Mouse (Mus musculus): ENCODE results near the gene Fbf1. TPM values are rescaled to one million over a fixed set of nuclear protein-coding genes. Genes with fewer than 3 reads are reported as not detected.

The Fbf1 gene
- polyA plus RNA-seq, 1 experiment from 2014 or later: 36.8 TPM

DNA sequence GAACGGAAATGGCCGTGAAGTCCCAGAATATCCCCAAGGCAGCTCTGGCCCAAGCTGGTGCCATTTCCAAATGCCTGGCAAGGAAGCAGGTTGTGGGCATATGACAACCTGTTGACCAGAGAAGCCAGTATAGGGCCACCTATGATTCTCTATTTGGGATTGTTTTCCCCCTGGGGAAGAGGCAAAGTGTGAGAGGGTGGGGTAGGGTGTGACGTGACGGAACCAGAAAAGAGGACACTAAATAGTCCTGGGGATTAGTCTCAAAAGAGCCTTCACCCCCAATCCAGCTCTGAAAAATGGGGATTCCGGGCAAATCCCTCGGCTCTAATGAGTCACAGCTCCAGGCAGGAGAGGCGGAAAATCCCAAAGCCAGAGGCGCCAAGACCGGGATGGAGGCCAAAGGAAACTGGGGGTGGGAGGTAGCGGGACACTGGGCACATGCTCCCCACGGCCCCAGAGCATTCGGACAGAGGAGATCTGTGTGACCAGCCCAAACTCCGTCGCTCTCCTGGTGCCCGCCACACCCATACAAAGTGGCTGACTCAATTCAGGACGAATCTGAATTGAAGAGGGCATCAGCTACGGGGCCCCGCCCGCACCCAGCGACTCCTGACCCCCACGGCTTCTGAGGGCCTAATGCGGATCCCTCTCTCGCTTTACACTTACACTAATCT is 59.4 kb downstream of the Fbf1 start:
- Histone ChIP-seq H3K4me2 (replicated peaks; ENCODE audit: low read depth, low read length) (peak overlapping the region; percentile 59), H3K27ac (ENCODE audit: low read depth, low read length) (no peak overlapping the region), H3K4me1 (ENCODE audit: control insufficient read depth, insufficient read depth, low read length) (peaks cover 50% of the 10 kb centered on the region), H3K36me3 (ENCODE audit: control insufficient read depth, insufficient read depth, low read length) (no peaks in the 10 kb centered on the region), H3K4me3 (ENCODE audit: low read length) (peak overlapping the region; percentile 47), H3K27me3 (ENCODE audit: control insufficient read depth, insufficient read depth, low read length) (peaks cover 40% of the 10 kb centered on the region), H3K9me3 (ENCODE audit: control insufficient read depth, low read length) (no peaks in the 10 kb centered on the region), H3K9ac (ENCODE audit: low read depth, low read length) (0 out of 2 replicates have a peak overlapping the region, but pooled peaks have one; percentile 56)
- WGBS: 6% methylated on average over 23 of the region's 23 CpGs
- ATAC-seq (ENCODE audit: low FRiP score, low TSS enrichment): no peak

DNA sequence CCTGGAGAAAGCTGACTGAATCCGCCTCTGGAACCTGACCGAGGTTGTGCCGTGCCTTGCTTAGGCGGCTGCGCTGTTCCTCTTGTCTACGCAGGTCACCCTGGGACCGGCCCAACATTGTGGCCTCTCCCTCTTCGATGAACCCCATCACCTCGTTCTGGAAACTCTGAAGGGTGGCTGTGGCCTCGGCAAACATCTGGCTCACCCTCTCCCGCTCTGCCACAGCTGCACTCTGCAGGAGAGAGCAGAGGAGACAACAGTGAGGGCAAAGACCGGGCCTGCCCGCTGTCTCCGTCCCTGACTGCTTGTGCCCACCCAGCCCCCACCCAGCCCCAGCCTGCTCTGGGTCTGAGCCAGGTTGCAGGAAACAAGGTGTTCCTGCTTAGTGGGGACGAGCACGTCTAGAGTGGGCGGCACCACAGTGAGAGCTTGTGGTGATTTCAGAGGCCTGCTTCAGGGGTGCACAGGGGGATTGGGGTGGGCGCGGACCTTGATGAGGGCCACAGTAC is 60.1 kb downstream of the Fbf1 start:
- no peak; the same call in 1 of the 2 replicates for ATAC-seq (ENCODE audit: low FRiP score, low TSS enrichment)
- WGBS: 17% methylated on average over 19 of the region's 19 CpGs
- H3K27ac ChIP-seq (ENCODE audit: low read depth, low read length): no peak overlapping the region
- peak overlapping the region; percentile 59 for H3K4me2 ChIP-seq (replicated peaks; ENCODE audit: low read depth, low read length)
- H3K4me3 ChIP-seq (ENCODE audit: low read length): peak overlapping the region; percentile 47
- no peaks in the 10 kb centered on the region for H3K9me3 ChIP-seq (ENCODE audit: control insufficient read depth, low read length)
- peaks cover 57% of the 10 kb centered on the region for H3K4me1 ChIP-seq (ENCODE audit: control insufficient read depth, insufficient read depth, low read length)
- peaks cover 40% of the 10 kb centered on the region for H3K27me3 ChIP-seq (ENCODE audit: control insufficient read depth, insufficient read depth, low read length)
- 0 out of 2 replicates have a peak overlapping the region, but pooled peaks have one; percentile 23 for H3K9ac ChIP-seq (ENCODE audit: low read depth, low read length)
- H3K36me3 ChIP-seq (ENCODE audit: control insufficient read depth, insufficient read depth, low read length): no peaks in the 10 kb centered on the region

- WGBS: 20% methylated on average over 14 of the region's 14 CpGs
- peak overlapping the region; percentile 59 for H3K4me2 ChIP-seq (replicated peaks; ENCODE audit: low read depth, low read length)
- no peak overlapping the region for H3K27ac ChIP-seq (ENCODE audit: low read depth, low read length)
- peaks cover 61% of the 10 kb centered on the region for H3K4me1 ChIP-seq (ENCODE audit: control insufficient read depth, insufficient read depth, low read length)
- no peaks in the 10 kb centered on the region for H3K36me3 ChIP-seq (ENCODE audit: control insufficient read depth, insufficient read depth, low read length)
- H3K9ac ChIP-seq (ENCODE audit: low read depth, low read length): 0 out of 2 replicates have a peak overlapping the region, but pooled peaks have one; percentile 23
- peaks cover 40% of the 10 kb centered on the region for H3K27me3 ChIP-seq (ENCODE audit: control insufficient read depth, insufficient read depth, low read length)
- no peak for ATAC-seq (ENCODE audit: low FRiP score, low TSS enrichment)
- peak overlapping the region; percentile 47; the same call in 1 of the 2 replicates for H3K4me3 ChIP-seq (ENCODE audit: low read length)
- H3K9me3 ChIP-seq (ENCODE audit: control insufficient read depth, low read length): no peaks in the 10 kb centered on the region
Measured at GRCm38 (mm10) chr11:116106963-116107776, 60.8 kb downstream of the Fbf1 start.

DNA sequence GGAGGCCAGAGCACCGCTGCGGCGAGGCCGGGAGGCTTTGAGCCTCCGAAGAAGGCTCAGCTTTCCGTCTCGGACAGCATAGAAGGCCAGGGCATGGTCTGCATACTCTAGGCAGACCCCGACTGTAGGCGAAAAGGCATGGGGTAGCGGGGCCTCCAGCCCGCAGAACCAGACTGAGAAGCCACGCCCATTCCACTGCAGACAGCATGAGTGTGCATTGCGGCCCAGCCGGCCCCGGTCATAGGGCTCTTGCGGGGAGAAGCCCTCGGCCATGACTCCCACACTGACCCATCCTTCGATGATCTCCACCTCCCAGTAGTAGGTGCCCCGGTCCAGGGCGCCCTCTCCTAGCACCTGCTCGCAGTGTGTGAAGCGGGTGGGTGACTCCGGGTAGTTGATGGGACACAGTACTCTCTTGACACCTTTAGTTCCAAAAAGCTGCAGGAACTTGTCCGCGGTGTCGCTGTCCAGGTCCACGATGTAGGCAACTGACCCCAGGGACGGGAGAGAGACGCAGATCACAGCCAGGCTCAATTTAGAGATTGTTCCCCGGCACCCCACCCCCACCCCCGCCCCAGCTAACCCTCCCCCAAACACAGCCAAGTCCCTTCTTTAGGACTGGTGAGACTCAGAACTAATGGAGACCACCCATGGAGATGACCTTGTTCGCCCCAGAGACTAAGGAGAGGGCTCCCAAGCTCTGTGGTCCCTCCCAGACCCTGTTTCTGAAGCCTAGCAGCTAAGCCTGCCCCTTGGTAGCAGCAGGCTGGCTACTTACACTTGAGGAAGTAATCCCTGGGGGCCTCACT is 61.6 kb downstream of the Fbf1 start:
- peak; percentile 20 for ATAC-seq (ENCODE audit: low FRiP score, low TSS enrichment)
- H3K27ac ChIP-seq (ENCODE audit: low read depth, low read length): no peak overlapping the region

GRCm38 (mm10) chr11:116105065-116105464 is 62.9 kb downstream of the Fbf1 start:
- Histone ChIP-seq H3K27me3 (ENCODE audit: control insufficient read depth, insufficient read depth, low read length) (peaks cover 35% of the 10 kb centered on the region), H3K9ac (ENCODE audit: low read depth, low read length) (no peak overlapping the region), H3K36me3 (ENCODE audit: control insufficient read depth, insufficient read depth, low read length) (no peaks in the 10 kb centered on the region), H3K4me2 (replicated peaks; ENCODE audit: low read depth, low read length) (no peak overlapping the region), H3K27ac (ENCODE audit: low read depth, low read length) (no peak overlapping the region), H3K9me3 (ENCODE audit: control insufficient read depth, low read length) (no peaks in the 10 kb centered on the region), H3K4me3 (ENCODE audit: low read length) (no peak overlapping the region), H3K4me1 (ENCODE audit: control insufficient read depth, insufficient read depth, low read length) (peaks cover 60% of the 10 kb centered on the region)
- 87% methylated on average over 2 of the region's 2 CpGs for WGBS
- no peak for ATAC-seq (ENCODE audit: low FRiP score, low TSS enrichment)

More for the DNA sequence above, 61.6 kb downstream of the Fbf1 start:
- Histone ChIP-seq H3K9me3 (ENCODE audit: control insufficient read depth, low read length) (no peaks in the 10 kb centered on the region), H3K4me1 (ENCODE audit: control insufficient read depth, insufficient read depth, low read length) (peaks cover 66% of the 10 kb centered on the region), H3K27me3 (ENCODE audit: control insufficient read depth, insufficient read depth, low read length) (peaks cover 40% of the 10 kb centered on the region), H3K4me3 (ENCODE audit: low read length) (peak overlapping the region; percentile 12; the same call in 1 of the 2 replicates), H3K9ac (ENCODE audit: low read depth, low read length) (peak overlapping the region; percentile 31; the same call in 1 of the 2 replicates), H3K4me2 (replicated peaks; ENCODE audit: low read depth, low read length) (peak overlapping the region; percentile 34), H3K36me3 (ENCODE audit: control insufficient read depth, insufficient read depth, low read length) (no peaks in the 10 kb centered on the region)
- WGBS: 20% methylated on average over 32 of the region's 32 CpGs

GRCm38 (mm10) chr11:116104006-116104646 is 63.8 kb downstream of the Fbf1 start:
- no peak overlapping the region for H3K4me2 ChIP-seq (replicated peaks; ENCODE audit: low read depth, low read length)
- no peak overlapping the region for H3K9ac ChIP-seq (ENCODE audit: low read depth, low read length)
- peaks cover 54% of the 10 kb centered on the region for H3K4me1 ChIP-seq (ENCODE audit: control insufficient read depth, insufficient read depth, low read length)
- no peaks in the 10 kb centered on the region for H3K9me3 ChIP-seq (ENCODE audit: control insufficient read depth, low read length)
- 29% methylated on average over 14 of the region's 14 CpGs for WGBS
- H3K27ac ChIP-seq (ENCODE audit: low read depth, low read length): peak overlapping the region; percentile 57
- H3K27me3 ChIP-seq (ENCODE audit: control insufficient read depth, insufficient read depth, low read length): peaks cover 25% of the 10 kb centered on the region
- no peak overlapping the region for H3K4me3 ChIP-seq (ENCODE audit: low read length)
- H3K36me3 ChIP-seq (ENCODE audit: control insufficient read depth, insufficient read depth, low read length): no peaks in the 10 kb centered on the region
- peak; percentile 41 for ATAC-seq (ENCODE audit: low FRiP score, low TSS enrichment)

DNA sequence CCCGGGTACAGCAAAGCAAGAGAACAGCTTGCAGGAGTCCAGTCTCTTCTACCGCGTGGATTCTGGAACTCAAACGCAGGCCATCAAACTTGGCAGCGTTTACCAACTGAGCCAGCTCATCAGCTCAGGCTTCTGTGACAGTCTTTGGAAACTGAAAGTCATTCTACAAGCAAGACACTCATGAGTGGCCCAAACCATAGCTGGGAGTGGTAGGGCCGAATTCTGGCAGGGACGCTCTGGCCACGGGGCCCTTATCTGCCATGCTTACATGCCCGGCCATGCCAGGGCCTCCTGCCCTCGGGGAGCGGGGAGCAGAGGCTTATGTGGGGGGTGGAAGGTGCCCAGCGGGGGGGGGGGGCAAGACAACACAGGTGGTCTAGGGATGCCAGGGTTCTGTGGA is 64.4 kb downstream of the Fbf1 start:
- peaks cover 22% of the 10 kb centered on the region for H3K27me3 ChIP-seq (ENCODE audit: control insufficient read depth, insufficient read depth, low read length)
- H3K36me3 ChIP-seq (ENCODE audit: control insufficient read depth, insufficient read depth, low read length): no peaks in the 10 kb centered on the region
- no peak overlapping the region for H3K4me2 ChIP-seq (replicated peaks; ENCODE audit: low read depth, low read length)
- H3K9ac ChIP-seq (ENCODE audit: low read depth, low read length): no peak overlapping the region
- no peak for ATAC-seq (ENCODE audit: low FRiP score, low TSS enrichment)
- WGBS: 81% methylated on average over 11 of the region's 12 CpGs
- peaks cover 54% of the 10 kb centered on the region for H3K4me1 ChIP-seq (ENCODE audit: control insufficient read depth, insufficient read depth, low read length)
- no peaks in the 10 kb centered on the region for H3K9me3 ChIP-seq (ENCODE audit: control insufficient read depth, low read length)
- peak overlapping the region; percentile 57 for H3K27ac ChIP-seq (ENCODE audit: low read depth, low read length)
- H3K4me3 ChIP-seq (ENCODE audit: low read length): no peak overlapping the region

DNA sequence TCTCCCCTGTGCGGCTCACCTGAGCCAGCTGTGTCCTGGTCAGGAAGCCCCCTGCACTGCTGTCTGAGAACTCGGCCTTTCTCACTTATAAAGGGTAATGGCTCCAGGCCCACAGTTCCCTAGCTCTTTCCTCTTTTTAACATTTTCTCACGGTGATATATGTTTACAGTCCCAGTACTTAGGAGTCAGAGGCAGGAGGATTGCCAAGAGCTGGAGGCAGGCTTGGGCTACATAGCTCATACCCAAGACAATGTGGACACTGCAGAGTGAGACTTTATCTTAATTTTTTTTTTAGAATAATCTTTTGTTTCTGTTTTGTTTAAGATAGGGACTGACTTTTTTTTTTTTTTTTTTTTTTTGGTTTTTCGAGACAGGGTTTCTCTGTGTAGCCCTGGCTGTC is 65.5 kb downstream of the Fbf1 start:
- no peaks in the 10 kb centered on the region for H3K9me3 ChIP-seq (ENCODE audit: control insufficient read depth, low read length)
- ATAC-seq (ENCODE audit: low FRiP score, low TSS enrichment): no peak
- peaks cover 11% of the 10 kb centered on the region for H3K27me3 ChIP-seq (ENCODE audit: control insufficient read depth, insufficient read depth, low read length)
- H3K9ac ChIP-seq (ENCODE audit: low read depth, low read length): no peak overlapping the region; the same call in 1 of the 2 replicates
- H3K4me1 ChIP-seq (ENCODE audit: control insufficient read depth, insufficient read depth, low read length): peaks cover 49% of the 10 kb centered on the region
- no peak overlapping the region for H3K4me3 ChIP-seq (ENCODE audit: low read length)
- WGBS: 60% methylated on average over 3 of the region's 4 CpGs
- H3K36me3 ChIP-seq (ENCODE audit: control insufficient read depth, insufficient read depth, low read length): no peaks in the 10 kb centered on the region
- peak overlapping the region; percentile 17; the same call in 1 of the 2 replicates for H3K4me2 ChIP-seq (replicated peaks; ENCODE audit: low read depth, low read length)
- H3K27ac ChIP-seq (ENCODE audit: low read depth, low read length): peak overlapping the region; percentile 83; the same call in 1 of the 2 replicates

Measured in kidney, embryonic 14.5 days (tissue).